Mouse (Mus musculus) lung, adult 2 months (tissue): ENCODE data around the gene Dlg1.

Source experiments
- CTCF ChIP-seq: fragments of 200-500 bp; IDR thresholded peaks from 2 replicates; pipeline ENCODE4 v1.5.1; 2011; ENCODE audit warnings: mild to moderate bottlenecking, low read length, control low read depth; ENCODE audit not compliant: insufficient read depth
- POLR2A ChIP-seq: fragments of 200-500 bp; IDR thresholded peaks from 2 replicates; pipeline ENCODE4 v1.6.1; 2011; ENCODE audit warnings: low read depth, mild to moderate bottlenecking, control low read depth, low read length, borderline replicate concordance; ENCODE audit errors: extremely low read depth

DNA sequence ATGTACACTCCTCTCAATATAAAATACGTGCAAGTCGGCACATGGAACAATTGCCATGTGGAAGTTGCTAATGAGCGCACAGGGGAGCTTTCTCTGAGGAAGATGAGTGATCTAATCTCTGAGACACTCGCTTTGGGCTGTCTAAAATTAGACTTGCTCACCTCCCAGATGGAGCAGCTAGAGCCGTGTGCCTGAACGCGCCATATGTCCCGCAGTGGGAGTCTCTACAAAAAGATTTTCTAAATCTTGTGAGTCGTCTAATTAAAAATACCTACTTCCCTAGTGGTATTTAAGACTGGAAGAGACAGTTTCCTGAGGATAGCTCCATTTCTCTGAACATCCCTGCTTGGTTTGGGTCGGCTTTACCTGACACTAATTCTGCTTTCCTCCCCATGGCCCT, 213.1 kb downstream of the Dlg1 start:
- no peak for TF ChIP-seq CTCF
- TF ChIP-seq POLR2A: no peak
